Mouse (Mus musculus) cerebellum, postnatal 4 days (tissue): ENCODE data around the gene Susd1.

Source experiments
- DNase-seq, 2 experiments: peaks; one replicate each; pipeline ENCODE4 v3.0.0; 2022; ENCODE audit warnings: low spot score in 2 of 2, mixed read lengths in 1 of 2

Susd1 gene

GRCm38 (mm10) chr4:59322733-59323132, 115.7 kb downstream of the Susd1 start:
- DNase-seq: no peak

- no peak for DNase-seq
Observed at GRCm38 (mm10) chr4:59322056-59322455, 116.4 kb downstream of the Susd1 start.

GRCm38 (mm10) chr4:59321181-59322008, 117.0 kb downstream of the Susd1 start:
- no peak for DNase-seq

- DNase-seq: no peak
Observed at GRCm38 (mm10) chr4:59319136-59319941, 119.1 kb downstream of the Susd1 start.

GRCm38 (mm10) chr4:59318602-59319001, 119.8 kb downstream of the Susd1 start:
- DNase-seq: no peak

GRCm38 (mm10) chr4:59315553-59316405, 122.7 kb downstream of the Susd1 start:
- DNase-seq: no peak

GRCm38 (mm10) chr4:59314939-59315552, 123.4 kb downstream of the Susd1 start:
- no peak for DNase-seq

- DNase-seq: no peak
Observed at GRCm38 (mm10) chr4:59312945-59313344, 125.5 kb downstream of the Susd1 start.

- DNase-seq: no peak
Observed at GRCm38 (mm10) chr4:59310590-59310989, 127.8 kb downstream of the Susd1 start.

GRCm38 (mm10) chr4:59307841-59308589, 130.4 kb downstream of the Susd1 start:
- no peak for DNase-seq

GRCm38 (mm10) chr4:59302387-59302786, 136.0 kb downstream of the Susd1 start:
- DNase-seq: no peak

- DNase-seq: no peak
Observed at GRCm38 (mm10) chr4:59301025-59301815, 137.2 kb downstream of the Susd1 start.

- no peak for DNase-seq
Observed at GRCm38 (mm10) chr4:59298719-59299496, 139.5 kb downstream of the Susd1 start.

- DNase-seq: no peak
Observed at GRCm38 (mm10) chr4:59295127-59295526, 143.3 kb downstream of the Susd1 start.

GRCm38 (mm10) chr4:59294661-59295060, 143.8 kb downstream of the Susd1 start:
- DNase-seq: no peak

GRCm38 (mm10) chr4:59291914-59292718, 146.3 kb downstream of the Susd1 start:
- DNase-seq: no peak

- no peak for DNase-seq
Observed at GRCm38 (mm10) chr4:59290972-59291576, 147.4 kb downstream of the Susd1 start.

GRCm38 (mm10) chr4:59287103-59287502, 151.3 kb downstream of the Susd1 start:
- DNase-seq: no peak
